Mouse (Mus musculus) stomach, postnatal 0 days (tissue): ENCODE measurements around the gene Tmem108. TPM values are rescaled to one million over a fixed set of nuclear protein-coding genes. Genes with fewer than 3 reads are reported as not detected.

Experiments used
- ATAC-seq: fragments of 200-750 bp; cut with Nextera tagmentation; 2 replicates; pipeline ENCODE4 v1.8.0; 2017; ENCODE audit not compliant: low FRiP score, low TSS enrichment
- DNase-seq: peaks from one replicate; pipeline ENCODE4 v3.0.0-alpha.2; 2016; ENCODE audit warnings: low spot score
- H3K27ac ChIP-seq: fragments of 300-500 bp; sonication (generic); replicated peaks from 2 replicates; pipeline ENCODE4 v1.5.1; 2014; ENCODE audit warnings: mild to moderate bottlenecking, control low read depth
- H3K27me3 ChIP-seq: fragments of 300-500 bp; sonication (generic); 2 replicates; pipeline ENCODE4 v1.6.1; 2014; ENCODE audit warnings: low read length; ENCODE audit not compliant: control insufficient read depth, insufficient read depth
- H3K36me3 ChIP-seq: fragments of 300-500 bp; sonication (generic); 2 replicates; pipeline ENCODE4 v1.6.1; 2014; ENCODE audit warnings: low read length, mixed read lengths; ENCODE audit not compliant: control insufficient read depth, insufficient read depth
- H3K4me1 ChIP-seq: fragments of 300-500 bp; sonication (generic); replicated peaks from 2 replicates; pipeline ENCODE4 v1.6.1; 2014; ENCODE audit warnings: antibody characterized with exemption; ENCODE audit not compliant: control insufficient read depth, insufficient read depth
- H3K4me2 ChIP-seq: fragments of 300-500 bp; sonication (generic); replicated peaks from 2 replicates; pipeline ENCODE4 v1.6.1; 2014; ENCODE audit warnings: low read depth, mild to moderate bottlenecking, control low read depth, moderate library complexity
- H3K4me3 ChIP-seq: fragments of 300-500 bp; sonication (generic); 2 replicates; pipeline ENCODE4 v1.5.1; 2014; ENCODE audit warnings: low read depth, low read length, control low read depth
- H3K9ac ChIP-seq: fragments of 300-500 bp; sonication (generic); 2 replicates; pipeline ENCODE4 v1.6.1; 2014; ENCODE audit warnings: mild to moderate bottlenecking, low read length, control low read depth, mixed read lengths
- H3K9me3 ChIP-seq: fragments of 300-500 bp; sonication (generic); 2 replicates; pipeline ENCODE4 v1.6.1; 2016; ENCODE audit warnings: low read length; ENCODE audit not compliant: control insufficient read depth
- CTCF ChIP-seq: IDR thresholded peaks from 2 replicates; pipeline ENCODE4 v1.5.1; 2016; ENCODE audit warnings: antibody characterized with exemption, low read depth, mild to moderate bottlenecking, moderate library complexity
- EP300 ChIP-seq: optimal IDR thresholded peaks from 2 replicates; pipeline ENCODE3; 2016; ENCODE audit warnings: antibody characterized with exemption
- WGBS: fragments of 180-500 bp; shearing (Covaris S2); extraction: QIAGEN DNeasy Blood & Tissue Kit; methylation state at CpG from one replicate; pipeline ENCODE4 v1.1.7; 2014; 5-methylcytosine and 5-hydroxymethylcytosine counted together
- polyA plus RNA-seq: library from polyadenylated mRNA; unstranded; fragments of >200 nt; fragmentation: Nextera tagmentation; extraction: Ambion mirVana; gene quantifications from 2 replicates; pipeline ENCODE4 v1.2.1, GENCODE M21; 2015

Tmem108 gene
- polyA plus RNA-seq, 1 experiment from 2014 or later = 4.2 TPM

DNA sequence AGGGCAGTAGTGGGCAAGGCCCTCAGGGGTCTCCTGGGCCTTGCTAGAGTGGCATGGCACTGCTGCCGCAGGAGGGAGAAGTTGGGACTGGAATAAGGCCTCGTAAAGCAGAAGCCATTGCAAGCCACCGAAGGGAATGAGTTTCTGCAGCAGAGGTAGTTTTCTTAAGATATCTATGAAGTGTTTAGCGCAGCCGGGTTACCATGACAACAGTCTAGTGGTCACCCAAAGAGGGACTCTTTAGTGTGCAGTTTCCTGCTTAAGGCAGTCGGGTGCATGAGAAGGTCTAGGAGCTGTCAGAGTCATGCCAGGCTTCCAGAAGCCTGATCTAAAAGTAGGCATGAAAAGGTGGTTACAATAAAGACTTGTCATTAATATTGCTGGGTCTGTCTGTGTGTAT lies 95.8 kb downstream of the Tmem108 start:
- Histone ChIP-seq H3K36me3 (no peaks in the 10 kb centered on the region), H3K27me3 (no peaks in the 10 kb centered on the region), H3K4me2 (no peak overlapping the region), H3K4me3 (no peak overlapping the region), H3K4me1 (no peaks in the 10 kb centered on the region), H3K9me3 (no peaks in the 10 kb centered on the region), H3K9ac (no peak overlapping the region), H3K27ac (no peak overlapping the region)
- no peak for ATAC-seq
- WGBS = 87% methylated on average over 6 of the region's 6 CpGs
- no peak for DNase-seq
- TF ChIP-seq CTCF (no peak), EP300 (no peak)

DNA sequence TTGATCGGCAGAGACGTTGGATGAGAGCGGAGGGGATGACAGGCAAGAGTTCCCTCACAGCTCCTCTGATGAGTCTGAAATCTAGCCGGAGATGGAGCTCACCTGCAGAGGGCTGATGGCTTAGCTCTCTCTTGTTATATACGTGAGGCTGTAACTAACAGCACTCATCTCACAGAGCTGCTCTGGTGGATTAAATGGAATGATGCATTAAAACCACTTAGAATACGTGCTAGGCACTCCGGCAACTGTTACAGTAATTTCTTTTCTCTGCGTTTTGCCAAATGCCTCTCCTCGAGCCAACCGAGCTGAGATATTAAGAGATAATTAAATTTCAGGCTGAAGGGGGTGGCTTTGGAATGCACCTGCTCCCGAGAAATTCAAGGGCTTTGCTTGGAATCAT lies 97.5 kb downstream of the Tmem108 start:
- H3K36me3 ChIP-seq = no peaks in the 10 kb centered on the region
- no peaks in the 10 kb centered on the region for H3K4me1 ChIP-seq
- H3K4me2 ChIP-seq = no peak overlapping the region
- WGBS = 70% methylated on average over 11 of the region's 11 CpGs
- TF ChIP-seq EP300 (no peak), CTCF (no peak)
- H3K27ac ChIP-seq = no peak overlapping the region
- H3K27me3 ChIP-seq = no peaks in the 10 kb centered on the region
- ATAC-seq (no peak), DNase-seq (no peak)
- no peak overlapping the region for H3K9ac ChIP-seq
- H3K9me3 ChIP-seq = no peaks in the 10 kb centered on the region
- H3K4me3 ChIP-seq = no peak overlapping the region

DNA sequence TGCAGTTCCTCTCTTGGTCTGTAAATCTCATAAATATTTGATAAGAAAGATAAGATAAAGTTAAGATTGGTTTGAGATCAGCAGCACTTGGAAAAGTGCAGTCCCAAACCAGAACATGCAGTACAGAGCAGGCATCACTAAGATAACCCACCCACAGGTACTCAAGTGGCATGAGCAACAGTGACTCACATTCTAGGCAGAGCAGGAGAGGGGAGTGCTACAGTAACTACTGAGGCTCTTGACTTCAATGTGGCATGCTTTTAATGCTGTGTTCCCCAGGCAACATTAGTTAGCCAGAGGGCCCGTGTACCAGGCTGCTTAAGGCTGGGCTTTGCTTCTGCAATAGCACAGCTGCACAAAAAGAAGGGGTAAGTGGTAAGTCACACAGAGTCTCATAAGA lies 99.8 kb downstream of the Tmem108 start:
- no peaks in the 10 kb centered on the region for H3K36me3 ChIP-seq
- DNase-seq (no peak), ATAC-seq (no peak)
- no peak for TF ChIP-seq EP300
- no peak for TF ChIP-seq CTCF
- no peaks in the 10 kb centered on the region for H3K27me3 ChIP-seq
- no peak overlapping the region for H3K9ac ChIP-seq
- no peak overlapping the region for H3K4me3 ChIP-seq
- H3K4me1 ChIP-seq = no peaks in the 10 kb centered on the region
- no peak overlapping the region for H3K4me2 ChIP-seq
- WGBS = 69% methylated on average over 1 of the region's 1 CpGs
- H3K27ac ChIP-seq = no peak overlapping the region
- no peaks in the 10 kb centered on the region for H3K9me3 ChIP-seq

DNA sequence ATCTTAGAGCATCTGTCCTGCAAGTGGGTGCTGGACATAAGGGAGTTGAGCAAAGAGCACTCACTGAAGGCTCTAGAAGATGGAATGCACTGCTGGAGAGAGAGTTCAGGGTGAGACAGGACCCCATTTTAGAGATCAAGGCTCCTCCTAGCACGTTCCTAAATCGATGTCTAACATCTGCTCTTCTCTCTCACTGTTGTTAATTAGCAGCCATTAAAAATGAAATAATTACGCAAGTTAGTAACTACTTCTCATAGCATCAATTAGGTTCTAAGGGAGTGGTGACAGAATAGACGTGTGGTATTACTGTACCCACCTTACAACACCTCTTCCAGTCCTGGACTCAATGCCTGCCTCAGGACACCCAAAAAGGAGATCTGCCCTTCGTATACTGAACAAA lies 103.7 kb downstream of the Tmem108 start:
- Histone ChIP-seq H3K27me3 (no peaks in the 10 kb centered on the region), H3K27ac (no peak overlapping the region), H3K9ac (no peak overlapping the region), H3K4me3 (no peak overlapping the region), H3K4me1 (no peaks in the 10 kb centered on the region), H3K9me3 (no peaks in the 10 kb centered on the region), H3K36me3 (no peaks in the 10 kb centered on the region), H3K4me2 (no peak overlapping the region)
- WGBS = 74% methylated on average over 5 of the region's 5 CpGs
- no peak for ATAC-seq
- DNase-seq = no peak
- TF ChIP-seq EP300 = no peak
- no peak for TF ChIP-seq CTCF

DNA sequence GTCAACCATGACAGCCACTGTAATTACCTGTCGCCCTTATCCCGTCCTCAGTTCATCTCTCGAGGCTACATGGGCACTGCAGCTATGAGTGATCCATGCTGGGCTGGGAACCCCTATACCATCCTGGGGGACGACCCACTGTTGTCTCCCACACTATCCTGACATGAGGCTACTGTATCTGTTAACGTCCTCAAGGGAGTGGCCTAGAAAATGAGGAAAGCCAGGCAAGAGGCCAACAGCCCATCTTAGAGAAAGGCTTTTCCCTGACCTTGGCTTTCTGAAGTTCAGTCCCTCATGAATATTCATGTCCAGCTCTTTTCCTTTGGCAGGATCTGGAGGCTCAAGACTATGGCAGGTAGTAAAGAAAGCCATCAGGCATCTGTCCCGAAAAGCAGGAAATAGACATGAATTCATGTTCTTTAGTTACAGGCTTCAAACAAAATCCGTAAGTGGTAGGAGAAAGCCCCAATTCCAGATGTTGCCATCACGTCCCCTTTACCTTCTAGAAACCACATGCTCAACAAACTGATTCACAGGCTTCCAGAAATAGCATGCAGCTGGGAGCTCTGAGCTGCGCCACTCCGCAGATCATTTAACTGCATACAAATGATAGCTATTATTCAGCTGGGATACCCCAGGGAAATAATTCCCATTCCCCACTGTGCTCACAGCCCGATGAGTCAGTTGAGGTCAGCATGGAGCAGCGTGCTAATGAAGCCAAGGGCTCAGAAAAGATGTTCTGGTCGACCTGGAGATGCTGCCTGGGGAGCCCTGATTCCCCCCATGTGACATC lies 104.3 kb downstream of the Tmem108 start:
- no peak overlapping the region for H3K9ac ChIP-seq
- H3K4me2 ChIP-seq = no peak overlapping the region
- H3K4me1 ChIP-seq = no peaks in the 10 kb centered on the region
- TF ChIP-seq CTCF (no peak), EP300 (no peak)
- no peaks in the 10 kb centered on the region for H3K27me3 ChIP-seq
- DNase-seq = no peak
- H3K36me3 ChIP-seq = no peaks in the 10 kb centered on the region
- no peak overlapping the region for H3K27ac ChIP-seq
- no peak for ATAC-seq
- no peaks in the 10 kb centered on the region for H3K9me3 ChIP-seq
- no peak overlapping the region for H3K4me3 ChIP-seq
- WGBS = 61% methylated on average over 13 of the region's 13 CpGs

DNA sequence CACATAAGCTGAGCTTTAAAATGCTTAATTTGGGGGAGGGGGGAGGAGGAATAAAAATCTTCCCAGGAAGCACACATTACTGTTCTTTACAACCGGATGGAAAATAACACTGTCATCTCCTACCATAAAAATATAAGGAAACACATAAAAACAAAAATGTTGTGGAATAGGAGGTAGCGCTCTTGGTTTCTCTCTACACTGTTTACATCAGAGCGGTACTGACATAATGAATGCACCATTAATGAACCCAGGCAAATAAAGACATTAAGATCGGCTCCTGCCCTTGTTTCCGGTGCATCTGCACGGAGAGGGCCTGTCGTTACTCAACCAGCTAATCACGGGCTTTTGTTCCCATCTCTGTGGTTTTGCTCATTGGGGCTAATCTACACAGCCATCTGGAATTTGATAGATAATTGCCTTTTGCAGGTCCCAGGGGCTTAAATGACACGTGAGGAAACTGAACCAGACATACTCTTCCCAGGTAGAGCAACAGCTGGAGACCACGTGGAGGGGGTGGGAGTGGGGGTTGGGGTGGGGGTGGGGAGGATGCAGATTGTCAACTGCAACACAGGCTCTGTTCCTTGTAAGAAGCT lies 107.5 kb downstream of the Tmem108 start:
- Histone ChIP-seq H3K36me3 (no peaks in the 10 kb centered on the region), H3K27me3 (no peaks in the 10 kb centered on the region), H3K27ac (no peak overlapping the region), H3K9ac (no peak overlapping the region), H3K9me3 (no peaks in the 10 kb centered on the region), H3K4me2 (no peak overlapping the region), H3K4me3 (no peak overlapping the region), H3K4me1 (no peaks in the 10 kb centered on the region)
- TF ChIP-seq EP300 (no peak), CTCF (no peak)
- 27% methylated on average over 10 of the region's 10 CpGs for WGBS
- no peak for DNase-seq
- no peak for ATAC-seq
